Mouse (Mus musculus) embryonic fibroblast, embryonic 13.5 days (primary cell): ENCODE data around the gene Brca1. TPM values are rescaled to one million over a fixed set of nuclear protein-coding genes. Genes with fewer than 3 reads are reported as not detected.
A peak's percentile ranks its signal among the peaks of the same experiment; 100 is the strongest.

Experiments used
- H3K27ac ChIP-seq: 2 replicates; pipeline ENCODE4 v1.5.1; 2012; ENCODE audit warnings: low read length, control low read depth, inconsistent platforms; ENCODE audit not compliant: insufficient read depth
- H3K4me1 ChIP-seq: 2 replicates; pipeline ENCODE4 v1.6.1; 2011; ENCODE audit warnings: low read length; ENCODE audit not compliant: control insufficient read depth, insufficient read depth
- H3K4me3 ChIP-seq: 2 replicates; pipeline ENCODE4 v1.5.1; 2011; ENCODE audit warnings: mild to moderate bottlenecking, control low read depth, low read length; ENCODE audit not compliant: insufficient read depth
- CTCF ChIP-seq: IDR thresholded peaks from 2 replicates; pipeline ENCODE4 v1.5.1; 2011; ENCODE audit warnings: mild to moderate bottlenecking, control low read depth, low read length, moderate library complexity, borderline replicate concordance; ENCODE audit not compliant: insufficient read depth
- POLR2A ChIP-seq: IDR thresholded peaks from 2 replicates; pipeline ENCODE4 v1.6.1; 2011; ENCODE audit warnings: low read depth, mild to moderate bottlenecking, control low read depth, low read length, moderate library complexity
- polyA plus RNA-seq: library from polyadenylated mRNA; stranded (reverse); fragments of >200 nt; gene quantifications from 2 replicates; pipeline ENCODE4 v1.2.4, GENCODE M21; 2011; ENCODE audit warnings: low read depth; ENCODE audit not compliant: missing spikeins, insufficient read length

Gene Brca1
- polyA plus RNA-seq, 1 experiment = 11.2 TPM

GRCm38 (mm10) chr11:101465869-101466551 lies 85.7 kb downstream of the Brca1 start, which contains the start of gene Vat1:
Vat1 (minus strand) TSS chr11:101466230.
- peak; percentile 97 for TF ChIP-seq POLR2A
- TF ChIP-seq CTCF = no peak
- peak within 1 kb of the TSS; percentile 57 for H3K4me3 ChIP-seq
- H3K4me1 ChIP-seq = 0 out of 2 replicates have a peak, but pooled peaks cover 10% of the 10 kb centered on the region
- peak within 1 kb of the TSS; percentile 76 for H3K27ac ChIP-seq

- Histone ChIP-seq H3K4me1 (0 out of 2 replicates have a peak, but pooled peaks cover 10% of the 10 kb centered on the region), H3K27ac (peak overlapping the region; percentile 76), H3K4me3 (peak overlapping the region; percentile 57)
- TF ChIP-seq POLR2A = peak; percentile 54
- no peak for TF ChIP-seq CTCF
These were observed 86.5 kb downstream of the Brca1 start for GRCm38 (mm10) chr11:101465101-101465868.

DNA sequence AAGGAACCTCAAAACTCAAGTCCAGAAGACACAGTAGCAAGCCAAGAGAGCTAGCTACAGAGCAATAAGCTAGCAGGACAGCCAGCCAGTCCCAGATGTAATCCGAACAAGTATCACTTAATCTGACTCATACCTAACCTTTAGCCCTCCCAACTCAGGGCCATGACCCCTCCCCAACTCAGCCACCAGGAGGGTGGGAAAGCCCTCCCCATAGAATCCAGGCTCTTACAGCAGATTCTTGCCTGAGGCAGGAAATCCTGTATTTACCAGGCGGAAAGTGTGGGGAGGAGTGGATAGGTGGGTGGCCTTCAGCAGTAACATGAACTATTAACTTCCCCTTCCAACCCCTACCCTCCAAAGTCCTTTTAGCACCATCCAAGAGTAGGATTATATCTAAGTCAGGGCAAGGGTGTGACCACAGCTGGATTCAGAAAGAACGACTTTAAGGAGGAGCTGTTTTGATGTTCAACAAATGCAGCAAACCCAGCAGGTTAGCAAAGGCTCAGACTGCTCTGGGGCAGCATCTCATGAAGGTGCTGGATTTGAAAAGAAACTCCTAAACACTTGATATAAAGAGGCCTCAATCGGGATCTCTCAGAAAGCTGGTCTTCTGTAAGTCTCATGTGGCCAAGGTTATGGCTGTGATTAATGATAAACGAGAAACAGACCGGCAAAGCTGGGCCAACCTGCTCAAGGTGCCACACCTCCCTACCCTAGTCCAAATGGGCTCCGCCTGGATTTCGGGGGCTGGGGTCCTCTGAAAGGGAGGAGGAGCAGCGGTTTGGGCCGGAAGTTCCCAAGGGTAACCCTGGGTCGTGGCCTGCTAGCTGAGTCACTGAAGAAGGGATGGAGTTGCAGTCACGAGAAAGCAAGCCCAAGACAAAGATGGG lies 87.3 kb downstream of the Brca1 start, which contains the start of gene Rnd2:
Gene Rnd2, plus strand, starts transcription at position 789 of the 890 bp plus-strand sequence.
- TF ChIP-seq POLR2A = no peak; the same call in 1 of the 2 replicates
- TF ChIP-seq CTCF = no peak
- Histone ChIP-seq H3K27ac (peak within 1 kb of the TSS; percentile 76), H3K4me1 (peaks cover 10% of the 10 kb centered on the region; the same call in 1 of the 2 replicates), H3K4me3 (peak within 1 kb of the TSS; percentile 57)

DNA sequence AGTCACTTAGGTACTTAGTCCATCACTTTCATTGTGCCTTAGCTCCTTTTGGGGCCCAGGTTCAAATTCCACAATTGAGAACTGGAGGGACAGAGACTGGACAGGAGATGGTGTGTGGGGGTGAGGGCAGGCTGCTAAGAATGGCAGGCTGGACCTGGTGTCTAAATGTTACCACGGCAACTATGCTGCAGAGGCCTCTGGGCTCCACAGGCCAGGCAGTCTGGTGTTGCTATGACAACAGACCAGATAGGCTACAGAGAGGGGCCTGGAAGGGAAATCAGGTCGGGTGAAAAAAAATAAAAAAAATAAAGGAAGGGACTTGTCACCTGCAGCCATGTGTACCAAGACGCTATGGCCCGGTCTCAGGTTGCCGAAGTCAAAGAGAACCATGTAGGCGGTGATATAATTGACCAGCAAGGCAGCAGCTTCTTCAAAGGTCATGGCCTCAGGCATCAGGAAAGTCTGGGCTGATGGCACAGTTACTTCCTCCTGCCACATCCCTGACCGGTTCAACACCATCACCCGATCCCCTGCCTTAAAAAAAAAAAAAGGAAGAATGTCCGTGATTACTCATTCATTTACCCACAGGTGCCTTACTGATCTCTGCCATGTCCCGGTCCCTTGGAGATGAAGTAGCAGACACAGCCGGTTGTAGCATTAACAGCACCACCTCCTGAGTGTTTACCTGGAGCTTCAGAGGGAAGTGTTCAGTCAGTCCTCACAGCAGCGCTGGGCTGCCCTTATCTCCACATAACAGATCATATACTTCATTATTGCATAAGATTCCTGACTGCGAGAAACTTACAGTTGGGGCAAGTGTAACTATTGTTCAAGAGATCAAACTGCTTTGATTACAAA lies 88.9 kb downstream of the Brca1 start:
- Histone ChIP-seq H3K27ac (no peak overlapping the region), H3K4me3 (no peak overlapping the region), H3K4me1 (peaks cover 4% of the 10 kb centered on the region; the same call in 1 of the 2 replicates)
- no peak for TF ChIP-seq POLR2A

- Histone ChIP-seq H3K4me3 (no peak overlapping the region), H3K27ac (no peak overlapping the region), H3K4me1 (peaks cover 4% of the 10 kb centered on the region; the same call in 1 of the 2 replicates)
- TF ChIP-seq POLR2A = no peak
- no peak for TF ChIP-seq CTCF
These were observed 89.6 kb downstream of the Brca1 start for GRCm38 (mm10) chr11:101462141-101462540.

DNA sequence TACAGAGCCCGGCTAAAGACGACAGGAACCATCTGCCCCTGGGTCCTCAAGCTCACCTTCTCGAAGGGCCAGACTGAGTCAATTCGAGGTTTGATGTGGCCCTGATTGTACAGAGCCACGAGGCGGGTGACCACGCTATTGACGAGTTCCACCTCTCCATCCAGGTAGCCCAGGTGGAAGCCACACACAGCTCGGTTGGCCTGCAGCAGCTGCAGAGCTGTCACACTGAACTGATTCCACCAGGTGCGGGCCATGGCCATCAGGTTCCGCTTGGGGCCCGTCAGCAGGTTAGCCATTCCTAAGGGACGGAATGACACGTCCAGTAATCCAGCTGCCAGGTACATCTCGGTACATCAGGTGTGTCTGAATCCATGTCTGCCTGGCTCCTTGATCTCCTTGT lies 91.4 kb downstream of the Brca1 start:
- TF ChIP-seq CTCF (no peak), POLR2A (no peak)
- Histone ChIP-seq H3K27ac (no peak overlapping the region), H3K4me3 (no peak overlapping the region), H3K4me1 (peaks cover 4% of the 10 kb centered on the region; the same call in 1 of the 2 replicates)

DNA sequence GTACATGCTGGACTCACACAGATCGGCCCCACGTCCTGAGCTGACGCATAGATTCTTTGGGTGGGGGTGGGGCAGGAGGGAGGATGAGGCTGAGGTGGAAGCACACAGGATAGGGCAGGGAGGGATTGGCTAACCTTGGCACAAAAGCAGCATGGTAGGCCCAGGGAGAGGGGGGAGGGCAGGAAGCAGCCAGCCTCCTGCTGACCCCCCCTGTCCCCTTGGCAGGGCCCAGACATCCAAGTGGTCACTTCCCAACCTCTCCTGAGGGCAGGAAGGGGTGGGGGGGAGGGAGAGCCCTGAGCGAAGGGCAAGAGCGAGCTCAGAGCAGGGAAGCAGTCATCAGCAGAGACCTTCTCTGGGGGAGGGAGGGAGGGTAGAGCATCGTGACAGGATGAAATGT lies 92.0 kb downstream of the Brca1 start:
- no peak overlapping the region for H3K27ac ChIP-seq
- peaks cover 6% of the 10 kb centered on the region for H3K4me1 ChIP-seq
- H3K4me3 ChIP-seq = no peak overlapping the region
- TF ChIP-seq POLR2A (no peak), CTCF (no peak)

DNA sequence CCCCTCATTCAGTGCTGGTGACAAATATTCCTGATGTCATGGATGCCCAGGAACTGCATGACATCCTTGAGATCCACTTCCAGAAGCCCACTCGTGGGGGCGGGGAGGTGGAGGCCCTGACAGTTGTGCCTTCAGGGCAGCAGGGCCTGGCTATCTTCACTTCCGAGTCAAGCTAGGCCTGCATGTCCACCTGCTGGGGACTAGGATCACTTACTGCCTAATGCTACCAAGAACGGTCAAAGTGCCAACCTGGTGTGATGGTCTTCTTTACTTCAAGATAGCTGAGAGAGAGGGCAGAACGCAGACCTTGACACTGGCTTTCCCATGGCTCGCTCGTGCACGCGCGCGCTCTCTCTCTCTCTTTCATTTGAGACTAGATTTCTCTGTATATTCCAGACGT lies 93.5 kb downstream of the Brca1 start:
- Histone ChIP-seq H3K27ac (no peak overlapping the region), H3K4me3 (no peak overlapping the region), H3K4me1 (peaks cover 10% of the 10 kb centered on the region)
- TF ChIP-seq CTCF (no peak), POLR2A (no peak)

GRCm38 (mm10) chr11:101457631-101458030 lies 94.1 kb downstream of the Brca1 start:
- no peak for TF ChIP-seq POLR2A
- TF ChIP-seq CTCF = no peak
- Histone ChIP-seq H3K4me1 (peaks cover 10% of the 10 kb centered on the region), H3K27ac (no peak overlapping the region), H3K4me3 (no peak overlapping the region)
